Mouse (Mus musculus) limb, embryonic 15.5 days (tissue): ENCODE results near the gene Ncaph2. TPM values are rescaled to one million over a fixed set of nuclear protein-coding genes. Genes with fewer than 3 reads are reported as not detected.

ENCODE experiments used
- ATAC-seq: fragments of 200-750 bp; cut with Nextera tagmentation; 2 replicates; pipeline ENCODE4 v1.8.0; 2017; ENCODE audit warnings: low read depth, moderate TSS enrichment; ENCODE audit not compliant: insufficient number of reproducible peaks, low FRiP score, low TSS enrichment
- H3K27ac ChIP-seq: fragments of 300-500 bp; sonication (generic); 2 replicates; pipeline ENCODE4 v1.5.1; 2015; ENCODE audit warnings: moderate library complexity, mild to moderate bottlenecking, inconsistent platforms
- H3K27me3 ChIP-seq: fragments of 300-500 bp; sonication (generic); 2 replicates; pipeline ENCODE4 v1.6.1; 2015; ENCODE audit warnings: inconsistent platforms
- H3K36me3 ChIP-seq: fragments of 300-500 bp; sonication (generic); 2 replicates; pipeline ENCODE4 v1.6.1; 2015; ENCODE audit warnings: inconsistent platforms
- H3K4me1 ChIP-seq: fragments of 300-500 bp; sonication (generic); 2 replicates; pipeline ENCODE4 v1.6.1; 2015; ENCODE audit warnings: inconsistent platforms
- H3K4me2 ChIP-seq: fragments of 300-500 bp; sonication (generic); 2 replicates; pipeline ENCODE4 v1.6.1; 2015; ENCODE audit warnings: mild to moderate bottlenecking, inconsistent platforms
- H3K4me3 ChIP-seq: fragments of 300-500 bp; sonication (generic); 2 replicates; pipeline ENCODE4 v1.5.1; 2015; ENCODE audit warnings: mild to moderate bottlenecking, inconsistent platforms
- H3K9ac ChIP-seq: fragments of 300-500 bp; sonication (generic); 2 replicates; pipeline ENCODE4 v1.6.1; 2015; ENCODE audit warnings: inconsistent platforms
- H3K9me3 ChIP-seq: fragments of 300-500 bp; sonication (generic); 2 replicates; pipeline ENCODE4 v1.6.1; 2016; ENCODE audit warnings: inconsistent platforms
- WGBS: fragments of 180-500 bp; shearing (Covaris S2); methylation state at CpG from one replicate; pipeline ENCODE4 v1.1.7; 2015; 5-methylcytosine and 5-hydroxymethylcytosine counted together
- polyA plus RNA-seq: library from polyadenylated mRNA; unstranded; fragments of >200 nt; fragmentation: Nextera tagmentation; extraction: Ambion mirVana; gene quantifications from 2 replicates; pipeline ENCODE4 v1.2.1, GENCODE M21; 2015

The Ncaph2 gene
- polyA plus RNA-seq = 151 and 161 TPM in 2 replicates

- WGBS = under 1% methylated on average over 64 of the region's 64 CpGs
- Histone ChIP-seq H3K9ac (peak within 1 kb of the TSS; percentile 86), H3K27me3 (no peaks in the 10 kb centered on the region), H3K4me1 (peaks cover 30% of the 10 kb centered on the region), H3K36me3 (peaks cover 39% of the 10 kb centered on the region), H3K9me3 (no peaks in the 10 kb centered on the region), H3K27ac (peak within 1 kb of the TSS; percentile 95), H3K4me2 (peak within 1 kb of the TSS; percentile 72), H3K4me3 (peak within 1 kb of the TSS; percentile 80)
- peak; percentile 90 for ATAC-seq
Measured at GRCm38 (mm10) chr15:89355241-89356187, at the start of gene Ncaph2, which contains the start of gene Lmf2. Gene Ncaph2 (plus strand): TSS chr15:89355719. Gene Lmf2 (minus strand): TSS chr15:89355659.

DNA sequence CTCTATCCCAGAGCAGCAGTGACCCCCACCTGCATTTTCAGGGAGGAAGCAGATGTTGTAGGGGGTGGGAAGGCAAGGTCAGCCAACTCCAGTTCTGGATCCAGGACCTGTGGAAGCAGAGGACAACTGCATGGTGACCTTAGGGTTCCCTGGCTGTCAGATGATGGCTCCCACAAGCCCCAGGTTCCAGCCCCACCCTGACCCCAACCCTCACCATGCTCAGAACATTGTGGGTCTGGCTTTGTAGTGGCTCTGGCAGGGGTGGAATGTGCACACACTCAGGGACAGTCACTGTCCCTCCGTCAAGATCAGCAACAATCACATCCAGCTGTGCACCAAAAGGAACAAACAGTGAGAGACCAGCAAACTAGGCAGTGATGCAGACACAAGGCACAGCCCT, 49.6 kb upstream of the Ncaph2 start:
- Histone ChIP-seq H3K4me2 (no peak overlapping the region), H3K9me3 (no peaks in the 10 kb centered on the region), H3K27me3 (no peaks in the 10 kb centered on the region), H3K9ac (no peak overlapping the region), H3K27ac (no peak overlapping the region), H3K4me1 (peaks cover 7% of the 10 kb centered on the region; the same call in 1 of the 2 replicates), H3K4me3 (no peak overlapping the region), H3K36me3 (peaks cover 64% of the 10 kb centered on the region)
- ATAC-seq = no peak
- 46% methylated on average over 1 of the region's 1 CpGs for WGBS

GRCm38 (mm10) chr15:89307461-89307860, 48.1 kb upstream of the Ncaph2 start:
- no peak for ATAC-seq
- Histone ChIP-seq H3K36me3 (peaks cover 49% of the 10 kb centered on the region), H3K9ac (no peak overlapping the region), H3K4me2 (no peak overlapping the region), H3K27ac (no peak overlapping the region), H3K27me3 (no peaks in the 10 kb centered on the region), H3K4me1 (peaks cover 16% of the 10 kb centered on the region), H3K9me3 (no peaks in the 10 kb centered on the region), H3K4me3 (no peak overlapping the region)
- WGBS = 91% methylated on average over 13 of the region's 13 CpGs

DNA sequence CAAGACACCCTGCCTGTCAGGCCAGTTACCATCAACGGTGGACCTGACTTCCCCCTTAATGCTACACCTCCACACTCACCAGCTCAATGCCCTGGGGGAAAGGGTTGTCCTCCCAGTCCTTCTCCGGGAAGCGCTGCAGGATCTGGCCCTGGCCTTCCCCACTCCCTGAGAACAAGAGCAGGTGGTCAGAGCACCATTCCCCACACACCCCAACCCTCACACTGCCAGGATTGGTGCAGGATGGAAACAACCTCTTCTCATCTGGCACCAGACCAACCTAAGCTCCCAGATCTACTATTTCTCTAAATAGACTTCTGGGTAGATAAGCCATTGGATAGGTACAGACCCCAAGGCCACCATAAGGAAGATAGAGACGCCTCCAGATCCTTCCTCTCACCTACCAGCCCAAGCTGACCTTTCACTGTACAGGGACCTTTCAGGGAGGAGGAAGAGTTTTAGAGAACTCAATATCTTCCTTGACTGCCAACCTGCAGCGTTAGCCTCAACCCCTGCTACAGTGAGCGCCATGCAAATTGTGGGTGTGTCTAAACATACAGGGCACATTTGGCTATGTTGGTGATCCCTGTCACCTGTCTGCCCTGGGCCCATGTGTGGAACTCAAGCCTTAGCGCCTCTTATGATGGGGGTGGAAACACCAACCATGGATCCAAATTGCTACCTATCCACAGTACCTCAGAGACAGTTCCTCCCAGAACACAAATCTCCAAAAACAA, 46.9 kb upstream of the Ncaph2 start:
- H3K4me3 ChIP-seq = no peak overlapping the region
- no peaks in the 10 kb centered on the region for H3K9me3 ChIP-seq
- H3K36me3 ChIP-seq = peaks cover 38% of the 10 kb centered on the region
- H3K27ac ChIP-seq = no peak overlapping the region
- no peak for ATAC-seq
- WGBS = 80% methylated on average over 7 of the region's 7 CpGs
- no peak overlapping the region for H3K9ac ChIP-seq
- H3K27me3 ChIP-seq = no peaks in the 10 kb centered on the region
- H3K4me2 ChIP-seq = no peak overlapping the region
- peaks cover 27% of the 10 kb centered on the region for H3K4me1 ChIP-seq

DNA sequence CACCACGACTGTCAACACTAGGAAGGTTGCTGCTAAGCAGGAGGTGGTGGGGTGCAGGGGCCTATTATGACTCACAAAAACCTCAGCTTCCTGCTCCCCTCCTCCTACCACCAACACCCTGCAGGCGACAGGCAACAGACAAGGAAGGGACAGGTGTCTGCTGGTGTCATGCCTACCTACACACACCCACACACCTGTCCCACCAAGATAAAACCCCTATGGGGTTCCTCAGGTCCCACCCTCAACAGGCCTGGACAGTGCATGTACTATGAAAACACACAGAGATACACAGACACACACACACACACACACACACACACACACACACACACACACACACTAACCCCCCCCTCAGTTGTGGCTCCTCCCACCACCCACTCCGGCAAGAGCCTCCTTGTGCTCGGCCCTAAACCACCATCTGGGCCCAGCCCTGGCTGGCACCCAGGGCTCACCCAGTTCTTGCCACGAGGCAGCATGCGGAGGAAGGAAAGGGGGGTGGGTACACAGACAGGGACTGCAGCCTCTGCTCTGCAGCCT, 45.5 kb upstream of the Ncaph2 start:
- Histone ChIP-seq H3K4me1 (peaks cover 36% of the 10 kb centered on the region), H3K27me3 (no peaks in the 10 kb centered on the region), H3K27ac (no peak overlapping the region), H3K9ac (0 out of 2 replicates have a peak overlapping the region, but pooled peaks have one; percentile 20), H3K9me3 (no peaks in the 10 kb centered on the region), H3K4me2 (no peak overlapping the region), H3K36me3 (peaks cover 23% of the 10 kb centered on the region), H3K4me3 (no peak overlapping the region)
- WGBS = 60% methylated on average over 6 of the region's 6 CpGs
- ATAC-seq = no peak

- peak overlapping the region; percentile 74; the same call in 1 of the 2 replicates for H3K4me2 ChIP-seq
- ATAC-seq = no peak
- no peak overlapping the region for H3K27ac ChIP-seq
- no peaks in the 10 kb centered on the region for H3K9me3 ChIP-seq
- no peaks in the 10 kb centered on the region for H3K36me3 ChIP-seq
- 75% methylated on average over 4 of the region's 4 CpGs for WGBS
- H3K27me3 ChIP-seq = no peaks in the 10 kb centered on the region
- no peak overlapping the region for H3K9ac ChIP-seq
- H3K4me3 ChIP-seq = 0 out of 2 replicates have a peak overlapping the region, but pooled peaks have one; percentile 2
- peaks cover 41% of the 10 kb centered on the region for H3K4me1 ChIP-seq
Measured at GRCm38 (mm10) chr15:89313359-89313758, 42.2 kb upstream of the Ncaph2 start.

- Histone ChIP-seq H3K27ac (no peak overlapping the region), H3K36me3 (no peaks in the 10 kb centered on the region), H3K9ac (peak overlapping the region; percentile 87), H3K9me3 (no peaks in the 10 kb centered on the region), H3K4me1 (peaks cover 41% of the 10 kb centered on the region), H3K4me3 (peak overlapping the region; percentile 98), H3K4me2 (peak overlapping the region; percentile 74), H3K27me3 (no peaks in the 10 kb centered on the region)
- 29% methylated on average over 3 of the region's 3 CpGs for WGBS
- no peak for ATAC-seq
Measured at GRCm38 (mm10) chr15:89314107-89314506, 41.4 kb upstream of the Ncaph2 start.

GRCm38 (mm10) chr15:89314511-89315189, 40.9 kb upstream of the Ncaph2 start:
- ATAC-seq = peak; percentile 26
- under 1% methylated on average over 58 of the region's 58 CpGs for WGBS
- Histone ChIP-seq H3K9me3 (no peaks in the 10 kb centered on the region), H3K27ac (peak overlapping the region; percentile 80), H3K9ac (peak overlapping the region; percentile 87), H3K4me2 (peak overlapping the region; percentile 74), H3K4me1 (peaks cover 41% of the 10 kb centered on the region), H3K27me3 (no peaks in the 10 kb centered on the region), H3K4me3 (peak overlapping the region; percentile 98), H3K36me3 (no peaks in the 10 kb centered on the region)

DNA sequence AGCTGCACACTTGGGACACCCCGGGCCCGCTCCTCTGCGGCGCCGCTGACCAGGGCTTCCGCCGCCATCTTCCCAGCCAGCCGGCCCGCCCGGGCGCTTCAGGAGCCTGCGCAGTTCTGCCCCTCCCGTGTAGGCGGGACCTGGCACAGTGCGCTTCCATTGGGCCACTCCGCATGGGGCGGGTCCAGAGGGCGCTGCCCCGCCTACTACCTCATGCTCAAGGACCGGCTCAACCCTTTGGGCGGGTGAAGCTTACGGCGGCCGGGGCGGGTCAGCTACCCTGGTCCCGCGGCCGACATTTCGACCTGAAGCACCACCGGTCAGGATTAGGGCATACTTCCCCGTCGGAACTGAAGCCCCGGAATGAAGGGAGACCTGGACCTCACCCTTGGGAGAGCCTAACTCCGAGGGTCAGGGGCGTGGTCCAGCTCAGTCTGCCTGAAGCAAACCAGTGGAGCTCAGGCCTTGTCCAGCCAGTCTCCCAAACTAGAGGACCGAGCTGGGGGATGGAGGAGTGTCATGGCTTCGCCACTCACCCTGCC, 40.3 kb upstream of the Ncaph2 start, which contains the start of gene Sbf1:
Sbf1 (minus strand) TSS at position 122 of the 542 bp plus-strand sequence.
- H3K4me2 ChIP-seq = peak within 1 kb of the TSS; percentile 74
- H3K4me3 ChIP-seq = peak within 1 kb of the TSS; percentile 98
- peak; percentile 99 for ATAC-seq
- no peaks in the 10 kb centered on the region for H3K27me3 ChIP-seq
- peak within 1 kb of the TSS; percentile 80 for H3K27ac ChIP-seq
- no peaks in the 10 kb centered on the region for H3K36me3 ChIP-seq
- peaks cover 40% of the 10 kb centered on the region for H3K4me1 ChIP-seq
- H3K9me3 ChIP-seq = no peaks in the 10 kb centered on the region
- H3K9ac ChIP-seq = peak within 1 kb of the TSS; percentile 87
- under 1% methylated on average over 37 of the region's 37 CpGs for WGBS

DNA sequence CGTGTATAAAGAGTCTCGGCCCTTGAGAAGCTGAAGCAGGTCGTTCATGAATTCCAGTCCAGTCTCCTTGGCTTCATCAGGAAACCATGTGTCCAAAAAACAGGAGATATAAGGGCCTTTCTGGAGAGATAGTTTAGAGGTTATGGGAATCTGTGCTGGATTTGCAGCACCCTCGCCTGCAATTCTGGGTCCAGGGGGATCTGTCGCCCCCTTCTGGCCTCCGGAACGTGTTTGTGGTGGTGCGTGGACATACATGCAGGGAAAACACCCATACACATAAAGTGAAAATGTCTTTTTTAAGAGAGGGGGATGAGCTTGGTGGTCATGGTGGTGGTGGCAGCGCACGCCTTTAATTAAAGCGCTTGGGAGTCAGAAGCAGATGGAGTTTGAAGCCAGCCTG, 39.4 kb upstream of the Ncaph2 start:
- H3K9me3 ChIP-seq = no peaks in the 10 kb centered on the region
- H3K4me3 ChIP-seq = no peak overlapping the region
- no peak for ATAC-seq
- no peak overlapping the region for H3K27ac ChIP-seq
- H3K4me2 ChIP-seq = no peak overlapping the region
- H3K9ac ChIP-seq = no peak overlapping the region
- H3K36me3 ChIP-seq = no peaks in the 10 kb centered on the region
- no peaks in the 10 kb centered on the region for H3K27me3 ChIP-seq
- 73% methylated on average over 11 of the region's 11 CpGs for WGBS
- peaks cover 34% of the 10 kb centered on the region for H3K4me1 ChIP-seq

GRCm38 (mm10) chr15:89321264-89321663, 34.3 kb upstream of the Ncaph2 start:
- Histone ChIP-seq H3K4me1 (peaks cover 6% of the 10 kb centered on the region), H3K4me2 (no peak overlapping the region), H3K9me3 (no peaks in the 10 kb centered on the region), H3K27ac (no peak overlapping the region), H3K9ac (no peak overlapping the region), H3K4me3 (no peak overlapping the region), H3K36me3 (no peaks in the 10 kb centered on the region), H3K27me3 (peaks cover 19% of the 10 kb centered on the region; the same call in 1 of the 2 replicates)
- WGBS = 78% methylated on average over 8 of the region's 8 CpGs
- no peak for ATAC-seq
